Mouse (Mus musculus) embryonic facial prominence, embryonic 10.5 days (tissue): ENCODE data around the gene Lekr1. TPM values are rescaled to one million over a fixed set of nuclear protein-coding genes. Genes with fewer than 3 reads are reported as not detected.

Experiments
- DNase-seq: peaks from one replicate; pipeline ENCODE4 v3.0.0-alpha.2; 2017; ENCODE audit warnings: low spot score
- H3K27ac ChIP-seq: fragments of 300-500 bp; sonication (generic); replicated peaks from 2 replicates; pipeline ENCODE4 v1.5.1; 2016; ENCODE audit warnings: mild to moderate bottlenecking
- H3K27me3 ChIP-seq: fragments of 300-500 bp; sonication (generic); replicated peaks from 2 replicates; pipeline ENCODE4 v1.6.1; 2016; ENCODE audit warnings: low read depth, mild to moderate bottlenecking; ENCODE audit not compliant: poor library complexity, severe bottlenecking
- H3K36me3 ChIP-seq: fragments of 300-500 bp; sonication (generic); replicated peaks from 2 replicates; pipeline ENCODE4 v1.6.1; 2016; ENCODE audit warnings: mild to moderate bottlenecking, moderate library complexity
- H3K4me1 ChIP-seq: fragments of 300-500 bp; sonication (generic); 2 replicates; pipeline ENCODE4 v1.6.1; 2016
- H3K4me3 ChIP-seq: fragments of 300-500 bp; sonication (generic); 2 replicates; pipeline ENCODE4 v1.5.1; 2016; ENCODE audit warnings: mild to moderate bottlenecking, moderate library complexity
- H3K9me3 ChIP-seq: fragments of 300-500 bp; sonication (generic); 2 replicates; pipeline ENCODE4 v1.6.1; 2016; ENCODE audit warnings: mild to moderate bottlenecking
- WGBS: fragments of 180-500 bp; shearing (Covaris S2); methylation state at CpG from one replicate; pipeline ENCODE4 v1.1.7; 2016; 5-methylcytosine and 5-hydroxymethylcytosine counted together
- polyA plus RNA-seq: library from polyadenylated mRNA; unstranded; fragments of >200 nt; fragmentation: Nextera tagmentation; extraction: Ambion mirVana; gene quantifications from 2 replicates; pipeline ENCODE4 v1.2.1, GENCODE M21; 2016

Gene Lekr1
- polyA plus RNA-seq, 1 experiment from 2014 or later, result 5.3 TPM

DNA sequence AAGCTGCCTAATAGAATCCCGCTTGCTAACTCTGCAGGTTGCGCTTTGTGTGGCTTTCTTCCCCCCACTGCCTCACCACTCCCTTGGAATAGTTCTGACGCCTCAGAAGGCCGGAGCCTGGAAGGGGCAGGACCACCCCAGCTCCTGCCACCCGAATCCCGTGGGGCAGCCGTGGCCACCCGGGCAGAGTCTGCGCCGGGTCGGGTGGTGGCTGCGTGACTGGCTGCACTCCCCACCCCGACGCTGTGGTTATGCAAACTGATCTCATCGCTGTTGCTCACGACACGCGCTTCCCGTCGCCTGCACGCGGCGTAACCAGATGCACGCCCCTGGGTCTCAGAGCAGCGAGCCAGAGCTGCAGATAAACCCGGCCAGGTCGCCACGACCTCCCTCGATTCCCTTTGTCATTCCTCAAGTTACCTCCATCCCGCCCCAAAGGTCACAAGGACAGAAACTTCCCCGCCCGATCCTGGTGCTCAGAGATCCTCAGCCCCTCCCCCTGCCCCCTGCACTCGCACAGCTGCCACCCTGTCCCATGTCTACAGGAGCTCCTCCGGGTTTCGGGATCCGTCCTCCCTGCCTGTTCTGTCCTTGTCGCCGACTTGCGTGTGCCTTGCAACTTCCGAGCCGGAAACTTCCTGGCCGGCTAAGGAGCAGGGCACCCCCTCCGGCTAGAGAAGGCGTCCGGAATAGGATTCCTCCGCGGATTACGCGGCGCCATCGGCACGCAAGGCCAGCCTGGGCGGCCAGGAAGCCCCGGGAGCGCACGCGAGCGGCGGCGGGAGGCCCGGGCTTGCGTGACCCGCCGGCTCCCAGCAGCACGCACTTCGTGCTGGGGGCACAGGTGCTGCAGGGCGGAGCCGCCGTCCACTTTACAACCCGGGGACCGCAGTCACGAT, 7.1 kb upstream of the Lekr1 start:
- Histone ChIP-seq H3K36me3 (no peaks in the 10 kb centered on the region), H3K27ac (peak overlapping the region; percentile 95), H3K4me3 (peak overlapping the region; percentile 76), H3K27me3 (peaks cover 31% of the 10 kb centered on the region), H3K4me1 (peaks cover 46% of the 10 kb centered on the region), H3K9me3 (no peaks in the 10 kb centered on the region)
- WGBS, result under 1% methylated on average over 72 of the region's 72 CpGs
- peak; percentile 84 for DNase-seq

DNA sequence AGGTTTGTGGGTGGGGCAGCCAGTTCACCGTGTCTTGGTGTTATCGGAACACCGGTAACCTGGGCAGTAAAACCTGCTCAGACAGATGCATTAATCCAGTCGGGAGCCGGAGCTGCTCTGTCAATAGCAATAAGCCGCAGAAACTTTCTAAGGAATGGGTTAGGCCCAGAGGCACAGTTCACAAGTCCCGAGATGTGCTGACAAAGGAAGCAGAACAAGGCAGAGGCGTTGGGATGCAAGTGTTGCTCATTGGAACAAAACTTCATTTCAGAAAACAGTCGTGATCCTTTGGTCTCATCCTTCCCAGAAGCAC, 6.5 kb upstream of the Lekr1 start:
- H3K36me3 ChIP-seq, result no peaks in the 10 kb centered on the region
- DNase-seq, result no peak
- H3K9me3 ChIP-seq, result no peaks in the 10 kb centered on the region
- WGBS, result under 1% methylated on average over 9 of the region's 9 CpGs
- peak overlapping the region; percentile 76 for H3K4me3 ChIP-seq
- H3K27me3 ChIP-seq, result peaks cover 31% of the 10 kb centered on the region
- H3K4me1 ChIP-seq, result peaks cover 43% of the 10 kb centered on the region
- peak overlapping the region; percentile 95 for H3K27ac ChIP-seq

DNA sequence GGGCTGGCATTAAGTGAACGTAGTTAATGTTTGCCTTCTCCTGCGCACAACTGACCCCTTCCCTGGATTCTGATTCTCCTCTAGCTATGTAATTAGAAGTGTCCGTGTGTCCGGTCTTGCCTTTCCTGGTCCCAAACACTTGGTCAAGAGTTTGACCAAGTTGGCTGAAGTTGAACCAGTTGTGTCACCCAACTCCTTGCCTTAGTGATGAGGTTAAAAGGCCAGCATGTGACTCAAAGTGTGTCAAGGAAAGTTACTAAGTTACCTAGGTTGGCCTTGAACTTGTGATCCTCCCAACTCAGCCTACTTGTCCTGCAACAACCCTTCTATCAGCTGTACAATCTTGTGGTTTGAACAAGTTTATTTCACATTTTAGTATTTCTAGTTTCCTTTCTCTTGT, 5.7 kb upstream of the Lekr1 start:
- Histone ChIP-seq H3K4me3 (no peak overlapping the region), H3K27ac (no peak overlapping the region), H3K9me3 (no peaks in the 10 kb centered on the region), H3K36me3 (no peaks in the 10 kb centered on the region), H3K27me3 (peaks cover 31% of the 10 kb centered on the region), H3K4me1 (peaks cover 36% of the 10 kb centered on the region)
- WGBS, result 86% methylated on average over 4 of the region's 4 CpGs
- DNase-seq, result no peak

DNA sequence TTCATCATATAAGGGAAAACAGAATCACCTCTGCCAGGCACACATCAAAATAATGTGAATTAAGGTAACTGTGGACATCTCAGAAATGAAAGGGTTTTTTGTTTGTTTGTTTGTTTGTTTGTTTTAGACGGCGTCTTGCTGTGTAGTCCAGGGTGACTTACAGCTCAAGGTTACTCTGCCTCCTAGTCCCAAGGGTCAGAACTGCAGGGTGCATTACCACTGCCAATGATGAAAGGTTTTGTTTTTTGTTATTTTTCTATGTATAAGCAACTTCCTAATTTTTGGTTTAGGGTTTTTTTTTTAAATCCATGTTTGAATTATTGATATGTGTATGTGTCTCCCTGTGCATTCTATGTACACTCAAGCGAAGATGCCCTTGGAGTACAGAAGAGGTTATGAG, 4.3 kb upstream of the Lekr1 start:
- H3K4me1 ChIP-seq, result peaks cover 42% of the 10 kb centered on the region
- H3K4me3 ChIP-seq, result no peak overlapping the region
- no peak for DNase-seq
- peaks cover 24% of the 10 kb centered on the region for H3K27me3 ChIP-seq
- 87% methylated on average over 3 of the region's 3 CpGs for WGBS
- no peaks in the 10 kb centered on the region for H3K9me3 ChIP-seq
- no peaks in the 10 kb centered on the region for H3K36me3 ChIP-seq
- H3K27ac ChIP-seq, result no peak overlapping the region

DNA sequence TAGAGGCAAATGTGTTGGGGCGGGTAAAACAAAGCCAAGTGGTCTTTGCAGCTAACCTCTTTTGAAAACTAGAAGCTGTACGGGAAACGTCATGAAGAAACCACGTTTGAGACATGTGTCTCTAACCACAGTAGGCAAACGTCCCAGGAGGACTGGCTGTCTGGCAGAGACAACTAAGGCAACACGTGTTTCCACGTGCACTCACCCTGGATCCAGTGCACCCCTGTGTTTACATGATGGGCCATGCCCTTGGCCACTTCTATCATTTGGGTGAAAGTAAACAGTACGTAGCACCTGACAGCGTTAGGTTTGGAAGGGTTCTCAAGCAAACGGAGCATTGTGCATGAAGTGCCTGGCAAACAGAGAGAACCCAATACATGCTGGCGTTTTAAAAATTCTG, 2.9 kb upstream of the Lekr1 start:
- Histone ChIP-seq H3K4me1 (peaks cover 30% of the 10 kb centered on the region), H3K27me3 (peaks cover 10% of the 10 kb centered on the region), H3K27ac (no peak overlapping the region), H3K9me3 (no peaks in the 10 kb centered on the region), H3K36me3 (no peaks in the 10 kb centered on the region), H3K4me3 (no peak overlapping the region)
- WGBS, result 76% methylated on average over 11 of the region's 11 CpGs
- DNase-seq, result no peak

DNA sequence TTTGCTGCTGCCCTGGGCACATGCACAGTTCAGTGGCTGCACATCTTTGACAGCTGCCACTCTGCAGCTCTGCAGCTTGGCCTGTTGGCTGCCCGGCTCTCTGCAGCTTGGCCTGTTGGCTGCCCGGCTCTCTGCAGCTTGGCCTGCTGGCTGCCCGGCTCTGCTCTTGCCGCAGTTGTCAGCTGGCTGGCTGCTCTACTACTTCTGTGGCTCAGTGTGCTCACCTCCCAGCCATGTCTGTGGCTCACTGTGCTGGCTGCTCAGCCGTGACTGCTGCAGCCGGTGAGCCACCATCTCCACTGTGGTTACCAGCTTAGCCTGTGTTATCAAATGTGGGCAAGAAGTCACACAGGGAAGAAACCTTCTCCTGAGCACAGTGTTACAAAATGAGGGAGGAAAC, 4.2 kb downstream of the Lekr1 start:
- Histone ChIP-seq H3K4me1 (peaks cover 20% of the 10 kb centered on the region), H3K27ac (no peak overlapping the region; the same call in 1 of the 2 replicates)
- 53% methylated on average over 6 of the region's 6 CpGs for WGBS

DNA sequence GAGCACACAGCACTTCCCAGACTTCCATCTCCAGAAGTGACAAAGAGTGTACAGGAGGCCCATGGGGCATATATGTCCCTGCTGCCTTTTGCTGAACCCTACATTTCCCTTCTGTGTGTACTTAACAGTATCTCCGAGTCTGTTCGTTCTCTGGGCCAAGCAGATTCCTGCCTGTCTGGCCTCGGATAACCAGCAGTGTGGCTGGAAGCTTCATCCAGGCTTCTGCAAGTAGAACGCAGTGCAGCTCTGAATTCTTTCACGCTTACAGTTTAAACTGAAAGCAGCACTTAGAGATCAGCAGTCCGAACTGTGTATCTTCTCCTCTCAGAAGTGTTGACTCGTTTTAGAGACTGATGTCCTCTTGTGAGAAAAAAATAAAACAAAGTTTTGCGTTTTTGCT, 7.7 kb downstream of the Lekr1 start:
- H3K9me3 ChIP-seq, result no peaks in the 10 kb centered on the region
- no peak overlapping the region for H3K27ac ChIP-seq
- peaks cover 6% of the 10 kb centered on the region; the same call in 1 of the 2 replicates for H3K4me1 ChIP-seq
- no peaks in the 10 kb centered on the region; the same call in 1 of the 2 replicates for H3K27me3 ChIP-seq
- H3K36me3 ChIP-seq, result no peaks in the 10 kb centered on the region
- DNase-seq, result no peak
- no peak overlapping the region for H3K4me3 ChIP-seq
- WGBS, result 53% methylated on average over 8 of the region's 8 CpGs

More for the DNA sequence above, 4.2 kb downstream of the Lekr1 start:
- Histone ChIP-seq H3K36me3 (no peaks in the 10 kb centered on the region), H3K9me3 (no peaks in the 10 kb centered on the region), H3K4me3 (no peak overlapping the region), H3K27me3 (no peaks in the 10 kb centered on the region; the same call in 1 of the 2 replicates)
- no peak for DNase-seq

DNA sequence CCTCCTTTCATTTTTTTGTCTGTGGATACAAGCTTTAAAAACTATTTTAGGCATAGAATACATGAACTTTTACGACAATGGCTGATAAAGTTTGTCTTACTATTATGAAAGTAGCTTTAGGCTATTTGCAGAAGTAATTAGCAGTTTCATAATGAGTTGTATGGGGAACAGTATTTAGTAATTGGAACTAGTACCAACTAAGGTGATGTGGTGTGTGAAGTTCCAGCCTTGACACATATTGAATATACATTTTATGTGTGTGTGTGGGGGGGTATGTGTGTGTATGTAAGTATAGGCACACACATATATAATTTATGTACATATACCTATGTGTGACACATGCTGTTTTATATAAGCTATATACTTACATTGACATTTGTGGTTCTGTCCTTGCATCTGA, 14.6 kb downstream of the Lekr1 start:
- H3K27ac ChIP-seq, result no peak overlapping the region
- DNase-seq, result no peak
- 85% methylated on average over 1 of the region's 1 CpGs for WGBS

DNA sequence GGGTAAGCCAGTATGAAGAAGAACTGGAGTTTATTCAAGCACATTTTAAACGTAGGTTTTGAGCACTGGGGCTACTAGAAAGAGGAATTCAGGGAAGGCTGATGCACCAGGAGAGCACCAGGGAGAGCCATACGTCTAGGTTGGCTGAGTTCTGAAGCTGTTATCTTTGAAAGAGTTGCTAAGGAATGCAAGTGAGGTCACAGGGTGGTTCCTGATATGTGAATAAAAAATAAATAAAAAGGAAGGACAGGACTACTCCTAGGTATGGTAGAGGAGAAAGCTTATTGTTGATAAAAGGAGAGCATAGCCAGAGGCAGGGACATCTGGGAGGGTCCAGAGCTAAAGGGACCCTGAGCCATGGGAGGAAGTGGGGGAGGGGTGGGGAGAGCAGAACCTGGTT, 23.7 kb downstream of the Lekr1 start:
- 29% methylated on average over 2 of the region's 2 CpGs for WGBS
- H3K36me3 ChIP-seq, result 0 out of 2 replicates have a peak, but pooled peaks cover 3% of the 10 kb centered on the region
- H3K4me3 ChIP-seq, result no peak overlapping the region
- peaks cover 8% of the 10 kb centered on the region for H3K4me1 ChIP-seq
- DNase-seq, result no peak
- H3K27ac ChIP-seq, result no peak overlapping the region
- H3K27me3 ChIP-seq, result no peaks in the 10 kb centered on the region
- H3K9me3 ChIP-seq, result no peaks in the 10 kb centered on the region

More for the DNA sequence above, 14.6 kb downstream of the Lekr1 start:
- Histone ChIP-seq H3K27me3 (no peaks in the 10 kb centered on the region), H3K4me3 (no peak overlapping the region), H3K4me1 (no peaks in the 10 kb centered on the region), H3K36me3 (no peaks in the 10 kb centered on the region), H3K9me3 (no peaks in the 10 kb centered on the region)

DNA sequence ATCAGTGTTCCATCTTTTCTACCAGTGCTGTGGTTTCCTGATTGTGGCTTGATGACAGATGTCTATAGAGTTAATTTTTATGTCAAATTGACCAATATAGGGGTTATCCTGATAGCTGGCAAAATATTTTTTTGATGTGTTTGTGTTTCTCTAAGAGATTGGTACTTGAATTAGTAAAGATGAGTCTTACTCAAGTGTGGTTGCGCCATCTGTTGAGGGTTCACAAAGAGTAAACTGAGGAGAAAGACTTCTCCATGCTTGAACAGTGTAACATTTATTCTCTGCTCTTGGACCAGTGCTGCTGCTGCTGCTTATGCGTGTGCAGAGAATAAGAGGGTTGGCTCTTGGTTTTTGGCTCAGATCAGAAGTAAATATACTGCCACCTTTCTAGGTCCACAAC, 24.8 kb downstream of the Lekr1 start:
- WGBS, result 88% methylated on average over 2 of the region's 2 CpGs
- H3K27me3 ChIP-seq, result no peaks in the 10 kb centered on the region
- no peak for DNase-seq
- no peaks in the 10 kb centered on the region for H3K9me3 ChIP-seq
- H3K27ac ChIP-seq, result no peak overlapping the region
- 0 out of 2 replicates have a peak, but pooled peaks cover 3% of the 10 kb centered on the region for H3K36me3 ChIP-seq
- peaks cover 8% of the 10 kb centered on the region for H3K4me1 ChIP-seq
- no peak overlapping the region for H3K4me3 ChIP-seq

DNA sequence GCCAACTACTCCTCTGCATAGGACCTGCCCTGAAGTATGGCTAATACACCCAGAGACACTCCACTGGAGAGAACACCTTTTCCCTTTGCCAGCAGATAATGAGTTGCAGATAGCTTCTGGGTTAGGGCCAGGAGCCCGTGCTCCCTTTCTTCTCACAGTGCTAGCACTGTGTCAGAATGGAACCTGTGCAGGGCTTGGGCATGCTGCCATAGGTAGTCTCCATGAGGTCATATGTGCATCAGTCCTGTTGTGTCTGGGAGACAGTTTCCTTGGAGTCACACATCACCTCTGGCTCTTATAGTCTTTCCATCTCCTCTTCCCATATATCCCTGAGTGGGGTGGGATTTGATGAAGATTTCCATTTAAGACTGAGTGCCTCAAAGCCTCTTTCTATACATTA, 33.7 kb downstream of the Lekr1 start:
- Histone ChIP-seq H3K4me3 (no peak overlapping the region), H3K9me3 (no peaks in the 10 kb centered on the region), H3K27ac (no peak overlapping the region), H3K36me3 (no peaks in the 10 kb centered on the region), H3K4me1 (no peaks in the 10 kb centered on the region), H3K27me3 (no peaks in the 10 kb centered on the region)
- WGBS, result 72% methylated on average over 1 of the region's 1 CpGs
- no peak for DNase-seq

DNA sequence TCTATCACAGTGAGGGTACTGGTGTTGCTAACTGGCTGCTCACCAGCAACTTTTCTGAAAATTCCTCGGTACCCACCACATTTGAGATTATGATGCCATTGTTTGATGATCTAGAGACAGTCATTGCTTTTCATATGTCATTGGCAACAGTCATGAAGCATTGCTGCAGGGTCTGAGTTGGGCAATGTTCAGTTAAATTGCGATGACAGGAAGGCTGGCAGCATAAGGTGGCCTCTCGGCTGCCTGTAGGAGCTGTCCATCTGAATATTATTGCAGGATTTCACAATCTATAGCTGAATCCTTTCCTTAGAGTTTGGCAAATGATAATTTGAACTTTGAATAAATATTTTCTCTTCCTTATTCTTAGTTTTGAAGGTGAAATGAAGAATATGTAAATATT, 48.3 kb downstream of the Lekr1 start:
- DNase-seq, result no peak
- H3K27me3 ChIP-seq, result no peaks in the 10 kb centered on the region

DNA sequence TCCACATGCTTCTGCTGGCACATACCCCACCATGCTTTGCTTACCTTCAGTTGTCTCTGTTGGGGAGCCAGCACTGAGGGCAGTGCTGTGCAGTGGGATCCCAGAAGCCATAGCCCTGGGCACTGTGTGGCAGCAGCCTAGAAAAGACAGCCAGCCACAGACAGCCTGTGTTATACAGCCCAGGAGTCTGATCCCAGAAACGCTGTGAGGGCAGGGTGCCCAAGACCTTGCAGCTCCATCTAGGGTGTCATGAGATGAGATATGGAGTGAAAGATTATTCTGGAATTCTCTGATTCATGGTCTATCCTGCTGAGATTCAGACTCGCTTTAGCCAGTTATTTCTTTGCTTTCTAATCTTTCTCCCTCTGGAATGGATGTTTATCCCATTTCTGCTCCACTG, 51.4 kb downstream of the Lekr1 start:
- H3K27me3 ChIP-seq, result no peaks in the 10 kb centered on the region
- no peaks in the 10 kb centered on the region for H3K36me3 ChIP-seq
- no peak for DNase-seq
- H3K27ac ChIP-seq, result no peak overlapping the region
- H3K4me1 ChIP-seq, result no peaks in the 10 kb centered on the region
- H3K4me3 ChIP-seq, result no peak overlapping the region
- H3K9me3 ChIP-seq, result no peaks in the 10 kb centered on the region
- 80% methylated on average over 2 of the region's 2 CpGs for WGBS

More for the DNA sequence above, 48.3 kb downstream of the Lekr1 start:
- Histone ChIP-seq H3K27ac (no peak overlapping the region), H3K36me3 (no peaks in the 10 kb centered on the region), H3K9me3 (no peaks in the 10 kb centered on the region), H3K4me3 (no peak overlapping the region), H3K4me1 (no peaks in the 10 kb centered on the region)
- 83% methylated on average over 3 of the region's 3 CpGs for WGBS
